26 mouse cellular contexts compared by ENCODE assay signal in the genomic region with DNA sequence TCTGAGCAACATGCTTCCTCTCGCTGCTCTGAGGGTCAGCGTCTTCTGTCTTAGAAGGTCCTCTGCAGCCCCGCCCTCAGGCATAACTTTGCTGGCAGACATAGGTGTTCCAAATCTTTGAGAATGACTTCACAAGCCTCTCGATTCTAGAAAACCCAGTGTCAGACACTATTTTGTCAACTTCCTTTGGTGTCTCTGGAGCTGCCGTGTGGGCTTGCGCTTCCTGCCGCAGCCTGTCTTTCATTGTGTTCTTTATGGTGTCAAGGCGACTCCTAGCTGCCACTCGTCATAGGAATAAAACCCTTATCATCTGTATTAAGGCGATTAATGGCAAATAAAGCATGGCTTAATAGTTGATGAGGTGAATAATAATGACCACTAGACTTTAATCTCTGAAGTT. TPM values are rescaled to one million over a fixed set of nuclear protein-coding genes. Genes with fewer than 3 reads are reported as not detected.
DNase-seq lines count a peak whose midpoint lies in the region; ATAC-seq and TF ChIP-seq lines count a peak whose summit lies in the region.
"Had no signal": no experiment of that assay in that cellular context is flagged by ENCODE, and none has a peak within 500 bp of the region (broad histone marks: within the 10 kb centered on the region; RNA-seq: fewer than 3 reads in every experiment).

No protein-coding gene starts in this region.

- no peak overlapping the region for H3K27ac ChIP-seq in forebrain, embryonic 12.5 days
- no peak overlapping the region for H3K27ac ChIP-seq in lung, postnatal 0 days (ENCODE audit: low read length)
- H3K27ac ChIP-seq: embryonic facial prominence, embryonic 10.5 days; heart, embryonic 10.5 days; hindbrain, embryonic 15.5 days; kidney, postnatal 0 days; limb, embryonic 10.5 days; liver, embryonic 15.5 days; lung, embryonic 15.5 days; macrophage had no signal

- H3K4me2 ChIP-seq in forebrain, embryonic 12.5 days = no peak overlapping the region
- H3K4me2 ChIP-seq in lung, postnatal 0 days (replicated peaks; ENCODE audit: low read depth, low read length) = no peak overlapping the region
- H3K4me2 ChIP-seq: hindbrain, embryonic 15.5 days; liver, embryonic 15.5 days; lung, embryonic 15.5 days; midbrain, embryonic 11.5 days had no signal

- ATAC-seq in forebrain, embryonic 12.5 days (ENCODE audit: low FRiP score) = no peak
- no peak for ATAC-seq in lung, postnatal 0 days
- ATAC-seq: forebrain, embryonic 16.5 days; Patski had no signal

- H3K4me3 ChIP-seq in E14TG2a.4 (replicated peaks; ENCODE audit: low read length) = peak overlapping the region; percentile 43; the same call in 1 of the 2 replicates
- H3K4me3 ChIP-seq in forebrain, embryonic 12.5 days (replicated peaks) = no peak overlapping the region
- no peak overlapping the region for H3K4me3 ChIP-seq in lung, postnatal 0 days (ENCODE audit: low read depth, low read length)
- H3K4me3 ChIP-seq: embryonic facial prominence, embryonic 10.5 days; heart, embryonic 10.5 days; hindbrain, embryonic 15.5 days; limb, embryonic 10.5 days; liver, embryonic 15.5 days; lung, embryonic 15.5 days had no signal

- peaks cover 11% of the 10 kb centered on the region for H3K9me3 ChIP-seq in E14TG2a.4 (ENCODE audit: low read length)
- H3K9me3 ChIP-seq in forebrain, embryonic 12.5 days = no peaks in the 10 kb centered on the region
- H3K9me3 ChIP-seq in lung, postnatal 0 days (ENCODE audit: low read length) = no peaks in the 10 kb centered on the region
- H3K9me3 ChIP-seq: embryonic facial prominence, embryonic 10.5 days; G1E; heart, embryonic 10.5 days; hindbrain, embryonic 15.5 days; limb, embryonic 10.5 days; liver, embryonic 15.5 days; lung, embryonic 15.5 days had no signal

- no peak overlapping the region for H3K9ac ChIP-seq in forebrain, embryonic 12.5 days
- H3K9ac ChIP-seq in lung, postnatal 0 days (replicated peaks; ENCODE audit: low read depth) = no peak overlapping the region
- H3K9ac ChIP-seq: hindbrain, embryonic 15.5 days; liver, embryonic 15.5 days; lung, embryonic 15.5 days had no signal

- no peaks in the 10 kb centered on the region for H3K27me3 ChIP-seq in E14TG2a.4 (ENCODE audit: insufficient read depth, low read length)
- H3K27me3 ChIP-seq in forebrain, embryonic 12.5 days = no peaks in the 10 kb centered on the region
- H3K27me3 ChIP-seq in lung, postnatal 0 days (replicated peaks; ENCODE audit: insufficient read depth, low read length) = no peaks in the 10 kb centered on the region
- H3K27me3 ChIP-seq: hindbrain, embryonic 15.5 days; lung, embryonic 15.5 days; Patski had no signal

- WGBS in forebrain, embryonic 12.5 days = 92% methylated on average over 10 of the region's 10 CpGs
- WGBS in lung, postnatal 0 days = 69% methylated on average over 10 of the region's 10 CpGs

- no peak for TF ChIP-seq EP300 in lung, postnatal 0 days (IDR thresholded peaks at IDR 0.05)

- no peaks in the 10 kb centered on the region for H3K36me3 ChIP-seq in E14TG2a.4 (ENCODE audit: insufficient read depth, low read length)
- H3K36me3 ChIP-seq in forebrain, embryonic 12.5 days (replicated peaks) = no peaks in the 10 kb centered on the region
- H3K36me3 ChIP-seq in lung, postnatal 0 days (ENCODE audit: insufficient read depth, low read length) = no peaks in the 10 kb centered on the region
- H3K36me3 ChIP-seq: embryonic facial prominence, embryonic 10.5 days; G1E; heart, embryonic 10.5 days; hindbrain, embryonic 15.5 days; limb, embryonic 10.5 days; liver, embryonic 15.5 days; lung, embryonic 15.5 days had no signal

- peaks cover 4% of the 10 kb centered on the region; the same call in 1 of the 2 replicates for H3K4me1 ChIP-seq in E14TG2a.4 (replicated peaks; ENCODE audit: low read depth, low read length)
- no peaks in the 10 kb centered on the region for H3K4me1 ChIP-seq in forebrain, embryonic 12.5 days
- H3K4me1 ChIP-seq in lung, postnatal 0 days (ENCODE audit: insufficient read depth, low read depth, low read length) = no peaks in the 10 kb centered on the region
- H3K4me1 ChIP-seq: embryonic facial prominence, embryonic 10.5 days; heart, embryonic 10.5 days; hindbrain, embryonic 15.5 days; lung, embryonic 15.5 days had no signal

- TF ChIP-seq CTCF in E14TG2a.4 (conservative IDR thresholded peaks at IDR 0.05; ENCODE audit: low read length) = no peak
- no peak for TF ChIP-seq CTCF in lung, postnatal 0 days (IDR thresholded peaks at IDR 0.05)

- peak; percentile 70 for DNase-seq in CD4-positive, CD25-positive, alpha-beta regulatory T cell, adult 2 months (ENCODE audit: low read depth, low spot score)
- peak; percentile 64 for DNase-seq in induced T-regulatory cell, adult 2 months (ENCODE audit: low read depth)
- DNase-seq in thymus, postnatal 25 days = peak; percentile 39
- DNase-seq in lung, postnatal 0 days (ENCODE audit: low spot score) = no peak
- DNase-seq in spleen, adult 12 weeks (ENCODE audit: low spot score) = no peak
- DNase-seq: adrenal gland, adult 8-10 months; cerebellum, adult 2 months; cerebellum, postnatal 36 days; gastrocnemius, postnatal 10 days; heart, postnatal 4 days; kidney, adult 11 months; liver had no signal

RNA-seq across cellular contexts. Expression of gene Odc1, which starts 24.0 kb away (rescaled TPM):
- polyA plus RNA-seq in forebrain, embryonic 12.5 days (2016; fragmentation: Nextera tagmentation; extraction: Ambion mirVana) = 291 and 318 TPM in 2 replicates
- polyA plus RNA-seq in lung, postnatal 0 days (2015; fragmentation: Nextera tagmentation; extraction: Ambion mirVana) = 42.0 and 43.6 TPM in 2 replicates

Comparison
In these comparisons a context has a peak if more than half of its experiments do, and no peak if none do; other contexts are left out.
1. DNase-seq: peak in CD4-positive, CD25-positive, alpha-beta regulatory T cell, adult 2 months (single experiment), induced T-regulatory cell, adult 2 months (single experiment) and thymus, postnatal 25 days (single experiment); none in lung, postnatal 0 days (single experiment) and spleen, adult 12 weeks (single experiment).